In genomic region chr4:47592271-47592986, GRCm38 (mm10) we compare ENCODE assay signal across 14 mouse cellular contexts.
DNase-seq lines count a peak whose midpoint lies in the region; ATAC-seq and TF ChIP-seq lines count a peak whose summit lies in the region.
"Had no signal": no experiment of that assay in that cellular context is flagged by ENCODE, and none has a peak within 500 bp of the region (broad histone marks: within the 10 kb centered on the region; RNA-seq: fewer than 3 reads in every experiment).

No protein-coding gene starts in this region.

- H3K27me3 ChIP-seq in heart, embryonic 12.5 days (replicated peaks), result no peaks in the 10 kb centered on the region; the same call in 1 of the 2 replicates
- H3K27me3 ChIP-seq: heart, embryonic 15.5 days; liver, embryonic 15.5 days; midbrain, embryonic 12.5 days; stomach, embryonic 15.5 days had no signal

- no peak for TF ChIP-seq CTCF in lung, adult 2 months (IDR thresholded peaks at IDR 0.05; ENCODE audit: insufficient read depth, low read length)

- no peaks in the 10 kb centered on the region for H3K36me3 ChIP-seq in heart, embryonic 12.5 days
- H3K36me3 ChIP-seq: heart, embryonic 15.5 days; liver, embryonic 15.5 days; midbrain, embryonic 12.5 days; stomach, embryonic 15.5 days had no signal

- H3K27ac ChIP-seq in heart, embryonic 12.5 days (ENCODE audit: poor library complexity, severe bottlenecking), result no peak overlapping the region
- H3K27ac ChIP-seq: heart, embryonic 15.5 days; liver, embryonic 15.5 days; midbrain, embryonic 12.5 days; stomach, embryonic 15.5 days had no signal

- H3K9me3 ChIP-seq in heart, embryonic 12.5 days (replicated peaks), result no peaks in the 10 kb centered on the region
- H3K9me3 ChIP-seq: heart, embryonic 15.5 days; liver, embryonic 15.5 days; midbrain, embryonic 12.5 days; stomach, embryonic 15.5 days had no signal

- intact Hi-C loops in gastrocnemius, postnatal 14 days (cut with DNase I; ENCODE audit: low total_unique reads), result no loop called here

- no peak overlapping the region for H3K4me2 ChIP-seq in heart, embryonic 12.5 days
- H3K4me2 ChIP-seq: heart, embryonic 15.5 days; liver, embryonic 15.5 days; midbrain, embryonic 12.5 days; stomach, embryonic 15.5 days had no signal

- peak; percentile 72 for DNase-seq in heart, adult 8-10 months (ENCODE audit: low spot score)
- DNase-seq in adipocyte (ENCODE audit: low spot score), result peak; percentile 30
- peak; percentile 53 for DNase-seq in adrenal gland, adult 8-10 months
- peak; percentile 74 for DNase-seq in gastrocnemius, postnatal 14 days
- DNase-seq in lung, adult 2 months, result no peak
- no peak for DNase-seq in right cerebral cortex, postnatal 25 days
- DNase-seq: kidney, postnatal 14 days; thymus, postnatal 36 days had no signal

- no peak for ATAC-seq in heart, embryonic 12.5 days (ENCODE audit: insufficient number of reproducible peaks, low FRiP score)
- ATAC-seq: inflammation-experienced regulatory T-cells, adult 6 months had no signal

- TF ChIP-seq POLR2A in lung, adult 2 months (IDR thresholded peaks at IDR 0.05; ENCODE audit: borderline replicate concordance, extremely low read depth, low read depth, low read length), result no peak

- WGBS in heart, embryonic 12.5 days, result 88% methylated on average over 11 of the region's 11 CpGs
- WGBS in lung, adult 2 months, result 79% methylated on average over 11 of the region's 11 CpGs

- H3K9ac ChIP-seq in heart, embryonic 12.5 days, result no peak overlapping the region
- H3K9ac ChIP-seq: heart, embryonic 15.5 days; liver, embryonic 15.5 days; midbrain, embryonic 12.5 days; stomach, embryonic 15.5 days had no signal

- no peak overlapping the region for H3K4me3 ChIP-seq in heart, embryonic 12.5 days
- no peak overlapping the region for H3K4me3 ChIP-seq in lung, adult 2 months (replicated peaks; ENCODE audit: extremely low read depth, low read depth, low read length)
- H3K4me3 ChIP-seq: heart, embryonic 15.5 days; liver, embryonic 15.5 days; midbrain, embryonic 12.5 days; stomach, embryonic 15.5 days had no signal

- H3K4me1 ChIP-seq in heart, embryonic 12.5 days (replicated peaks), result peaks cover 19% of the 10 kb centered on the region
- no peaks in the 10 kb centered on the region for H3K4me1 ChIP-seq in lung, adult 2 months (ENCODE audit: control insufficient read depth, insufficient read depth, low read length)
- H3K4me1 ChIP-seq: liver, embryonic 15.5 days; midbrain, embryonic 12.5 days; stomach, embryonic 15.5 days had no signal

Comparison
In these comparisons a context has a peak if more than half of its experiments do, and no peak if none do; other contexts are left out.
1. DNase-seq: peak in heart, adult 8-10 months (single experiment), adipocyte (single experiment), adrenal gland, adult 8-10 months (single experiment) and gastrocnemius, postnatal 14 days (single experiment); none in lung, adult 2 months (single experiment) and right cerebral cortex, postnatal 25 days (single experiment).